Mouse (Mus musculus) thymus, postnatal 4 days (tissue): ENCODE measurements around the gene Golga5.
"Not testable (repeated sequence)": the region's sequence is repeated elsewhere in the genome, so short reads cannot be mapped to it uniquely, and the experiment has no call there.

Experiments used
- DNase-seq: peaks from one replicate; pipeline ENCODE4 v3.0.0; 2021

Golga5 gene

DNA sequence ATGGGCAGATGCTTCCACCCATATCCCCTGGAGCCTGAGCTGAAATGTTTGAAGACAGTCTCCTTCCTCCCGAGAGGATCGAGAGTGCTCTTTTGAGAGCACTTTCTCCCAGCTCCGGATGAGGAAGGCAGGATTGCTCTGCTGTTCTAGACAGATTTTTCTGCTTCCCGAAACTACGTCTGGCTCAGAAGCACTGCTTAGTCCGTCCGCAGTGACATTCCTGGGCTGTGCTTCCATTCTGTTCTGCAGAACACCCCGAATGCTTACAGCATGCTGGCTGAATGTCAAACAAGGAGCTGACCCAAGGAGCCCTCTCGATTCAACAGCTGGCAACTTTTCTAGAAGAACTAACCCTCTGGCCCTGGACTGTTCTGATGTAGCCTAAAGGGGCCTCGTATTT, 18.5 kb upstream of the Golga5 start:
- no peak for DNase-seq

GRCm38 (mm10) chr12:102451126-102451851, 17.6 kb upstream of the Golga5 start:
- peak; percentile 26 for DNase-seq

DNA sequence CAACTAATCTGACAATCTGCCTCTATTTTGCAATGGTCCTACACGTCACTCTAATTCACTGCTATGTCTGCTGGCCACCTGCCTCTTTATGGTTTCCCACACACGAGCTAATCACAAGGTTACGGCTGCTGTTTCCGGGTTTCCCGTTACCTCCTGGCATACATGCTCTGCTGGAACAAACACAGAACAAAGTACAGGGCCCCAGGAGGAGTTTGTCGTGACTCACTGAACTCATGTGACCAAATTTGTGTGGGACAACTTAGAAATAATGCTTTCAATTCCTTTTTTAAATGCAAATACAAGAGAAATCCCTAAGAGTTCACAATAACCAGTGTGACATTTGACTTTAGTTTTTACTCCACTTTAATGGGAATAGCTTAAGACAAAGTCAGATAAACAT, 15.4 kb upstream of the Golga5 start:
- DNase-seq, result no peak

- DNase-seq, result no peak
Observed at GRCm38 (mm10) chr12:102456467-102457193, 12.3 kb upstream of the Golga5 start.

DNA sequence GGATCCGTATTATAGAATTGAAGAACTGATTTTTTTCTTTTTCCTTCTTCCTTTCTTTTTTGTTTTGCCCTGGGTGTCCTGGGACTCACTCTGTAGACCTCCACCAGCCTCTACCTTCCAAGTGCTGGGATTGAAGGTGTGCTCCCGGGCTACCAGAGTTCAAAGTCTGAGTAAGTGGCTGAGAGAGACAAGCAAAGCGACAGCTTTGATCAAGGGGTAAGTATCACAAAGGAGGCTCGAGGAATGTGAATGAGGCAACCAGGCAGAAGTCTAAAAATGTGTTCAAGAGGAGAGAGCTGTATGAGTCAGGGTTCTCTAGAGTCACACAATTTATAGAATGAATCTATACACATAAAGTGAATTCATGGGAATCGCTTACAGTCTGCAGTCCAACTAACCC, 8.9 kb upstream of the Golga5 start:
- DNase-seq, result peak; percentile 0

GRCm38 (mm10) chr12:102461177-102461576, 7.8 kb upstream of the Golga5 start:
- no peak for DNase-seq

DNA sequence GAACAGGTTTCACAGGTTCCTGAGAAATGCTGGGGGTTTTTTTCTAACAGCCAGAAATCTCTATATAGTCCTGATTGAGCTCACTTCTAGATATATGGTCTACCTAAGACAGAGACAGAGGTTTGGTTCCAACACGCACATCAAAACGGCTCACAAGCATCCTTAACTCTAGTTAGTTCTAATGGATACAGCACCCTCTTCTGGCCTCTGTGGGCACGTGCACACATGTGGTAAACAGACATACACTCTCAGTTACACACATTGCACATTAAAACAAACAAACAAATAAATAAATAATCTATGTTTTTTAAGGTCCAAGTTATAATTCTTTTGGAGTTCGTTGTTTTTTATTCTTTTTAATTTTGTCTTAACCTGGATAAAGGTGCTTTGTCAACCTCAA, 4.3 kb upstream of the Golga5 start:
- DNase-seq, result no peak

- DNase-seq, result no peak
Observed at GRCm38 (mm10) chr12:102468136-102468535, 799 bp upstream of the Golga5 start.

DNA sequence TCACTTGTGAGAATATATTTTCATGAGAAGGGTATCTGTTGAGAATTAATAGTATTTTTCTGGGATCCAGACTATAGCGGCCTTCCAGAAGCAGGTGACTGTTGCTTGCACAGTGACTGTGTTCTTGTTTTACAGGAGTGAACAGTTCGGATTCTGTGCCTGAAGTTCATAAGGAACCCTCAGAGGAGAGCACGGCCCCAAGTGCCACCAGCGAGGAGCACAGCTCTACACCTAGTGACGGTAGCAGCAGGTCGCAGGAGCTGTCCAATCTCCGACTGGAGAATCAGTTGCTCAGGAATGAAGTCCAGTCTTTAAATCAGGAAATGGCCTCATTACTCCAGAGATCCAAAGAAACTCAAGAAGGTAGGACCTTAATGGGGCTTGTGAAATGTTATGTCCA, 5.5 kb downstream of the Golga5 start:
- DNase-seq, result no peak

- no peak for DNase-seq
Observed at GRCm38 (mm10) chr12:102480481-102480880, 11.5 kb downstream of the Golga5 start.

- peak; percentile 23 for DNase-seq
Observed at GRCm38 (mm10) chr12:102484946-102485345, 16.0 kb downstream of the Golga5 start.

DNA sequence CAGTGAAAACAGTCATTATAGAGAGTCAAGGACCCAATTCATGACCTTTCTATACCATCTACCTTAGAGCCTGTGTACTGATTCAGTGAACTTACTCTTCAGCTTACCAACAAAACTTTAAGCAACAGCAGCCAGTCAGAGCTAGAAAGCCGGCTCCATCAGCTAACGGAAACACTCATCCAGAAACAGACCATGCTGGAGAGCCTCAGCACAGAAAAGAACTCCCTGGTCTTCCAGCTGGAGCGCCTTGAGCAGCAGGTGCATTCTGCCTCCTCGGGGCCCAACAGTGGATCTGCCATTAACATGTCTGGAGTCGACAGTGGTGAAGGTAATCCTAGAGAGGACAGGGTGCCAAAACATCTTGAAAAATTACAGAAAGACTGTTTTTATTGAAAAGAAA, 23.0 kb downstream of the Golga5 start:
- DNase-seq, result no peak

DNA sequence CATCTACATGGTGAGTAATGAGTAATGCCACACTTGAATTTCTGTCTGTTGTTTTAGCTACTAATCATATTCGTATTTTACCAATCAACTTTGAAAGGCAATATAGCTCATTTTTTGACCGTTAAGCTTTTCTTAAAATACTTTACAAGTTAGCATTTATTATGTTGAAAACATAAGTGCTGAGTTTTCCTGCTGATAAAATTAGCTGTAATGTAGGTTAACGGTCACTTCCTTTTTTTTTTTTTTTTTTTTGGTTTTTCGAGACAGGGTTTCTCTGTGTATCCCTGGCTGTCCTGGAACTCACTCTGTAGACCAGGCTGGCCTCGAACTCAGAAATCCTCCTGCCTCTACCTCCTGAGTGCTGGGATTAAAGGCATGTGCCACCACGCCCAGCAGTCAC, 26.8 kb downstream of the Golga5 start:
- not testable (repeated sequence) for DNase-seq

GRCm38 (mm10) chr12:102497905-102498304, 29.0 kb downstream of the Golga5 start:
- no peak for DNase-seq

DNA sequence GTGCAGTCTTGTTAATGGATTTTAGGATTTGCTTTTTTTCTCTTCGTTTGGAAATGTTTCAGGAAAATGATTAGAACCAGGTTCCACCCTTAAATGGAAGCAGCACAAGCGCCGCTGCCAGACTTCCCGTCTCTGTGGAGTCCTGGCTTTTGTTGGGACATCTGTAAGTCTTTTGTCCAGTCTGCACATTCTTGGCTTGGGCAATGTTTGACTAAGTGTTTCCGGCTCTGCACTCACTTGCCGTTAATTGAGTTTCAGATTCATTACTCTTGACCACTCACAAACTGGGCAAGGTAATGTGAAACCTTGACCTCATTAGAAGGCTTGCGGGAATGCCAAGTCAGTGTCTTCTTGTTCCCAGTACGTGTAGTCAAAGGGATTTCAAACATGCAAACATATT, 29.8 kb downstream of the Golga5 start:
- no peak for DNase-seq

- DNase-seq, result no peak
Observed at GRCm38 (mm10) chr12:102499210-102499609, 30.3 kb downstream of the Golga5 start.

- DNase-seq, result peak; percentile 35
Observed at GRCm38 (mm10) chr12:102499723-102500122, 30.8 kb downstream of the Golga5 start.

DNA sequence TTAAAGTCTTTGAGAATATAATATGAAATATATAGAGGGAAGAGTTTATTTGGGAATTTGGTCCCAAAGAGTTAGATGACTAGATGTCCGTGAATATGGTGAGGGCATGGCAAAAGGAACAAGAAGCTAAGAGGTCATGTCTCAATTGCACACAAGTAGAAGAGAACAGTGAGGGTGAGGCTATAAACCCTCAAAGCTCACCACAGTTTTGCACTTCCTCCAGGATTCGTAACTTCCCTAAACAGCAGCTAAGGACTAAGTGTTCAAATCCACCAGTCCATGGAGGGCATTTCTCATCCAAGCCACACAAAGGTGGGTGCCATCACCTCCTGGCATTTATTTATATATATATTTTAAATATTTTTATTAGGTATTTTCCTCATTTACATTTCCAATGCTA, 32.1 kb downstream of the Golga5 start:
- no peak for DNase-seq

- no peak for DNase-seq
Observed at GRCm38 (mm10) chr12:102501848-102502595, 33.1 kb downstream of the Golga5 start.

- DNase-seq, result no peak
Observed at GRCm38 (mm10) chr12:102505131-102505713, 36.3 kb downstream of the Golga5 start.

GRCm38 (mm10) chr12:102505949-102506348, 37.0 kb downstream of the Golga5 start:
- no peak for DNase-seq

GRCm38 (mm10) chr12:102511363-102511762, 42.4 kb downstream of the Golga5 start:
- no peak for DNase-seq

DNA sequence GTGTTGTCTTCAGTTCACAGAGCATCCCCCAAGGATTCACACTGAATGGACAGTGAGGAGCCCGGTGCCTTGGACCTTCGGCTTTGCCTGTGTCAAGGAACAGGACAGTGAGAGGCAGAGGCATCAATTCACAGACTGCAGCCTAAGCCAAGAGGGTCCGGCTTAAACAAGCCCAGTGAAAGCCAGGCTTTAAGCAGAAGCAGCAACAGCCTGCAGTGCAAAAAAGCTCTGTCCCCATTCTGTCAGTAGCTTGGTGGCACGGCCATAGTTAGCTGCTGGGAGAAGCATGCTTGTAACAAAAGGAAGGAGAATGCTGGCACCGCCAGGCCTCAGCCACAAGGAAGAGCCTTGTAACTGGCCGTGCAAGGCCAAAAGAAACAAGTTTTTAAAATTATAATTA, 45.2 kb downstream of the Golga5 start:
- no peak for DNase-seq
